Comparison of ENCODE assay signal across 8 mouse cellular contexts in the genomic region with DNA sequence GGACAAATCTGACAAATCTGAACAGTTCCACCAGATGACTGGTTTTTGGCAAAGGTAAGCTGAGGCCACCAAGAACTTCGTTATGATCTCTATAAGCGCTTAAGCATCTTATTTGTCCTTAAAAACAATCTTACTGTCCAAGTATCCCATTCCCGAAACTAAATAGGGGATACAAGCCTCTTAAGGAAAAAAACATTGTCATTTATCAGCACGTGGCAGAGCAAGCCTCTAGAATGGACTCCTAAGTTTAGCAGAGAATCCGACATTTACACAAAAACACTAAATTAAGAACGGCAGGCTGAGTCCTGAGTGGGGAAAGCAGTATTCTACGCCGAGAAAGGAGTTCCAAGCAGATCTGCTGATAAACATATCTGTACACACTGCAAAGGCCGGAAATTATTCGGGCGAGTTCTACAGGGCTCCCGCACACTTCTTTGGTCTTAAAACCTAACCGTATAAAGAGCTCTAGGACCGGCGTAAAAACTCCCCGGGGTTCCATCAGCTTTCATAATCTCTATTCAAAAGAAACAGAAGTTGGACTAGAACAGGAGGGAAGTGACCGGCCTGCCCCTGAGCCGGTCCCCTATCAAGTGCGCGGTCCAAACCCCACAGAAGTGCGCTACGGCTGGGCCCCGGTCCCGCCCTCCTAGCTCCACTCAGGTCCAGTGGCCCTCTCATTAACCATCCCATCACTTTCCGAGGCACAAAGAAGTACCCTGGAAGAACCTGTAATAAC. TPM values are rescaled to one million over a fixed set of nuclear protein-coding genes. Genes with fewer than 3 reads are reported as not detected.
DNase-seq lines count a peak whose midpoint lies in the region; ATAC-seq and TF ChIP-seq lines count a peak whose summit lies in the region.

No protein-coding gene starts in this region.

- H3K27me3 ChIP-seq in heart, embryonic 10.5 days (ENCODE audit: insufficient read depth, poor library complexity, severe bottlenecking), result peaks cover 44% of the 10 kb centered on the region
- H3K27me3 ChIP-seq in heart, postnatal 0 days (ENCODE audit: control insufficient read depth, insufficient read depth, low read length), result no peaks in the 10 kb centered on the region
- H3K27me3 ChIP-seq in liver, embryonic 15.5 days, result 0 out of 2 replicates have a peak, but pooled peaks cover 7% of the 10 kb centered on the region
- peaks cover 35% of the 10 kb centered on the region for H3K27me3 ChIP-seq in neural tube, embryonic 14.5 days (ENCODE audit: control insufficient read depth, insufficient read depth, low read length)

- peaks cover 27% of the 10 kb centered on the region for H3K4me1 ChIP-seq in heart, embryonic 10.5 days
- peaks cover 16% of the 10 kb centered on the region for H3K4me1 ChIP-seq in heart, postnatal 0 days (ENCODE audit: control insufficient read depth, insufficient read depth)
- H3K4me1 ChIP-seq in liver, embryonic 15.5 days (replicated peaks), result peaks cover 68% of the 10 kb centered on the region
- peaks cover 15% of the 10 kb centered on the region for H3K4me1 ChIP-seq in neural tube, embryonic 14.5 days (ENCODE audit: control insufficient read depth, insufficient read depth, low read length)

- no peak for DNase-seq in heart, embryonic 10.5 days (ENCODE audit: low spot score)
- DNase-seq in heart, postnatal 36 days, result no peak
- DNase-seq in adrenal gland, postnatal 25 days, result peak; percentile 49
- no peak for DNase-seq in heart, postnatal 0 days (ENCODE audit: low spot score)
- no peak for DNase-seq in layer of hippocampus, adult 9-10 months (ENCODE audit: low spot score)
- DNase-seq in natural killer cell, adult 2 months (ENCODE audit: low spot score in 2 of 2), result no peak

- WGBS in heart, embryonic 10.5 days, result 15% methylated on average over 25 of the region's 25 CpGs
- WGBS in heart, postnatal 0 days, result 46% methylated on average over 25 of the region's 25 CpGs
- WGBS in liver, embryonic 15.5 days (ENCODE audit: insufficient replicate concordance), result 7% methylated on average over 25 of the region's 25 CpGs
- 18% methylated on average over 25 of the region's 25 CpGs for WGBS in neural tube, embryonic 14.5 days

- H3K9me3 ChIP-seq in heart, embryonic 10.5 days, result no peaks in the 10 kb centered on the region
- no peaks in the 10 kb centered on the region for H3K9me3 ChIP-seq in heart, postnatal 0 days (replicated peaks; ENCODE audit: control insufficient read depth, low read length)
- H3K9me3 ChIP-seq in liver, embryonic 15.5 days (replicated peaks), result no peaks in the 10 kb centered on the region
- H3K9me3 ChIP-seq in neural tube, embryonic 14.5 days (ENCODE audit: control insufficient read depth, low read length), result no peaks in the 10 kb centered on the region

- peak overlapping the region; percentile 99 for H3K4me2 ChIP-seq in heart, postnatal 0 days (ENCODE audit: low read depth, low read length)
- peak overlapping the region; percentile 96 for H3K4me2 ChIP-seq in liver, embryonic 15.5 days
- peak overlapping the region; percentile 78; the same call in 1 of the 2 replicates for H3K4me2 ChIP-seq in neural tube, embryonic 14.5 days (ENCODE audit: low read depth, low read length)

- no peak for TF ChIP-seq EP300 in heart, postnatal 0 days (IDR thresholded peaks at IDR 0.05; ENCODE audit: low read depth)

- no peak for ATAC-seq in heart, postnatal 0 days (ENCODE audit: insufficient read depth, low read depth)
- ATAC-seq in liver, embryonic 15.5 days (ENCODE audit: insufficient read depth), result no peak
- no peak for ATAC-seq in neural tube, embryonic 14.5 days (ENCODE audit: low read depth)

- no peak overlapping the region for H3K27ac ChIP-seq in heart, embryonic 10.5 days
- peak overlapping the region; percentile 88; the same call in 1 of the 2 replicates for H3K27ac ChIP-seq in heart, postnatal 0 days (ENCODE audit: low read depth)
- H3K27ac ChIP-seq in liver, embryonic 15.5 days (replicated peaks), result peak overlapping the region; percentile 84
- no peak overlapping the region for H3K27ac ChIP-seq in neural tube, embryonic 14.5 days (ENCODE audit: low read depth, low read length)

- peak overlapping the region; percentile 83 for H3K4me3 ChIP-seq in heart, embryonic 10.5 days
- peak overlapping the region; percentile 76 for H3K4me3 ChIP-seq in heart, postnatal 0 days (ENCODE audit: low read depth, low read length)
- H3K4me3 ChIP-seq in liver, embryonic 15.5 days (replicated peaks), result peak overlapping the region; percentile 82
- peak overlapping the region; percentile 66 for H3K4me3 ChIP-seq in neural tube, embryonic 14.5 days (ENCODE audit: low read depth, low read length)

- intact Hi-C loops in heart, postnatal 36 days (cut with DNase I), result loop anchor here (2.0 to 10.0 kb wide), 5 partner anchors 99 to 447 kb away; a partner anchor contains a TSS

- no peak for TF ChIP-seq CTCF in heart, postnatal 0 days (IDR thresholded peaks at IDR 0.05; ENCODE audit: low read depth)

- H3K36me3 ChIP-seq in heart, embryonic 10.5 days, result no peaks in the 10 kb centered on the region
- no peaks in the 10 kb centered on the region for H3K36me3 ChIP-seq in heart, postnatal 0 days (replicated peaks; ENCODE audit: control insufficient read depth, insufficient read depth, low read length)
- no peaks in the 10 kb centered on the region for H3K36me3 ChIP-seq in liver, embryonic 15.5 days (replicated peaks)
- H3K36me3 ChIP-seq in neural tube, embryonic 14.5 days (ENCODE audit: control insufficient read depth, insufficient read depth, low read length), result no peaks in the 10 kb centered on the region

- H3K9ac ChIP-seq in heart, postnatal 0 days (replicated peaks; ENCODE audit: low read depth, low read length), result peak overlapping the region; percentile 70
- peak overlapping the region; percentile 75 for H3K9ac ChIP-seq in liver, embryonic 15.5 days
- no peak overlapping the region for H3K9ac ChIP-seq in neural tube, embryonic 14.5 days (replicated peaks; ENCODE audit: low read depth, low read length)

RNA-seq across cellular contexts. Expression of a gene that starts 2.9 kb away (rescaled TPM):
- polyA plus RNA-seq in heart, embryonic 10.5 days (2016; fragmentation: Nextera tagmentation; extraction: Ambion mirVana), result 2.6 and 2.9 TPM in 2 replicates
- total RNA-seq in heart, postnatal 36 days (2021), result 1 to 10 TPM; 6.3 to 7.7 TPM
- 63.4 and 70.3 TPM in 2 replicates for total RNA-seq in adrenal gland, postnatal 25 days (2021)
- 14.3 and 22.6 TPM in 2 replicates for total RNA-seq in heart, postnatal 0 days (2014; rRNA removed; ENCODE audit: low replicate concordance)
- 5.1 and 5.9 TPM in 2 replicates for polyA plus RNA-seq in heart, postnatal 0 days (2015; fragmentation: Nextera tagmentation; extraction: Ambion mirVana)
- 5.3 TPM in 2 replicates for polyA plus RNA-seq in liver, embryonic 15.5 days (2015; fragmentation: Nextera tagmentation; extraction: Ambion mirVana)
- polyA plus RNA-seq in neural tube, embryonic 14.5 days (2014; fragmentation: Nextera tagmentation; extraction: Ambion mirVana), result 1.9 and 2.4 TPM in 2 replicates

Comparison
In these comparisons a context has a peak if more than half of its experiments do, and no peak if none do; other contexts are left out.
1. H3K27ac ChIP-seq: peak in heart, postnatal 0 days (single experiment) and liver, embryonic 15.5 days (single experiment); none in heart, embryonic 10.5 days (single experiment) and neural tube, embryonic 14.5 days (single experiment).
2. Peak in every context shown above with its lines, with median percentiles within 50 percentile points of each other: H3K4me3 ChIP-seq and H3K4me2 ChIP-seq.